Mouse (Mus musculus): ENCODE results near the gene Vmn1r179. TPM values are rescaled to one million over a fixed set of nuclear protein-coding genes. Genes with fewer than 3 reads are reported as not detected.
"Not testable (repeated sequence)": the region's sequence is repeated elsewhere in the genome, so short reads cannot be mapped to it uniquely, and the experiment has no call there.

Gene Vmn1r179
- not detected in 2 replicates for polyA plus RNA-seq (2014; fragmentation: Nextera tagmentation; extraction: Ambion mirVana)

- no peak for TF ChIP-seq CTCF (IDR thresholded peaks at IDR 0.05; ENCODE audit: low read depth)
- no peak for DNase-seq
- 43% methylated on average over 2 of the region's 2 CpGs for WGBS
- H3K4me3 ChIP-seq (ENCODE audit: low read depth, low read length): no peak within 1 kb of the TSS
- no peak for ATAC-seq (ENCODE audit: insufficient read depth)
- no peaks in the 10 kb centered on the region for H3K9me3 ChIP-seq (ENCODE audit: low read depth, low read length)
- no peak within 1 kb of the TSS for H3K9ac ChIP-seq
- H3K4me2 ChIP-seq: no peak within 1 kb of the TSS
- H3K27ac ChIP-seq (ENCODE audit: low read depth): no peak within 1 kb of the TSS
- no peaks in the 10 kb centered on the region for H3K36me3 ChIP-seq (ENCODE audit: insufficient read depth)
- no peaks in the 10 kb centered on the region for H3K27me3 ChIP-seq (ENCODE audit: insufficient read depth, low read length)
- no peaks in the 10 kb centered on the region for H3K4me1 ChIP-seq (ENCODE audit: insufficient read depth)
Observed at GRCm38 (mm10) chr7:23926678-23927077, at the start of gene Vmn1r179. TSS of gene Vmn1r179 (plus strand) at chr7:23926978.

GRCm38 (mm10) chr7:23891709-23892108 lies 35.1 kb upstream of the Vmn1r179 start, which contains the start of gene Vmn1r178:
TSS of gene Vmn1r178 (plus strand) at chr7:23892009.
- H3K4me1 ChIP-seq (ENCODE audit: insufficient read depth): no peaks in the 10 kb centered on the region
- no peak within 1 kb of the TSS for H3K9ac ChIP-seq
- H3K27me3 ChIP-seq (ENCODE audit: insufficient read depth, low read length): no peaks in the 10 kb centered on the region
- no peaks in the 10 kb centered on the region; the same call in 1 of the 2 replicates for H3K9me3 ChIP-seq (ENCODE audit: low read depth, low read length)
- WGBS: 83% methylated on average over 1 of the region's 1 CpGs
- no peak for ATAC-seq (ENCODE audit: insufficient read depth)
- TF ChIP-seq CTCF (IDR thresholded peaks at IDR 0.05; ENCODE audit: low read depth): no peak
- no peak within 1 kb of the TSS for H3K27ac ChIP-seq (ENCODE audit: low read depth)
- DNase-seq: no peak
- H3K4me2 ChIP-seq: no peak within 1 kb of the TSS
- H3K36me3 ChIP-seq (ENCODE audit: insufficient read depth): no peaks in the 10 kb centered on the region
- no peak within 1 kb of the TSS for H3K4me3 ChIP-seq (ENCODE audit: low read depth, low read length)

- Histone ChIP-seq H3K4me1 (ENCODE audit: insufficient read depth) (no peaks in the 10 kb centered on the region), H3K9ac (no peak within 1 kb of the TSS), H3K4me3 (ENCODE audit: low read depth, low read length) (no peak within 1 kb of the TSS), H3K36me3 (ENCODE audit: insufficient read depth) (no peaks in the 10 kb centered on the region), H3K9me3 (ENCODE audit: low read depth, low read length) (no peaks in the 10 kb centered on the region; the same call in 1 of the 2 replicates), H3K27me3 (ENCODE audit: insufficient read depth, low read length) (no peaks in the 10 kb centered on the region), H3K4me2 (no peak within 1 kb of the TSS), H3K27ac (ENCODE audit: low read depth) (no peak within 1 kb of the TSS)
- TF ChIP-seq CTCF (IDR thresholded peaks at IDR 0.05; ENCODE audit: low read depth): no peak
- no peak for ATAC-seq (ENCODE audit: insufficient read depth)
- DNase-seq: no peak
Observed at GRCm38 (mm10) chr7:23950332-23950731, 23.6 kb downstream of the Vmn1r179 start, which contains the start of gene Vmn1r180. TSS of gene Vmn1r180 (plus strand) at chr7:23950632.

GRCm38 (mm10) chr7:23968044-23968443 lies 41.3 kb downstream of the Vmn1r179 start:
- H3K4me2 ChIP-seq; H3K27ac ChIP-seq (ENCODE audit: low read depth); H3K4me3 ChIP-seq (ENCODE audit: low read depth, low read length); H3K36me3 ChIP-seq (ENCODE audit: insufficient read depth); H3K4me1 ChIP-seq (ENCODE audit: insufficient read depth); ATAC-seq (ENCODE audit: insufficient read depth); H3K27me3 ChIP-seq (ENCODE audit: insufficient read depth, low read length); H3K9me3 ChIP-seq (ENCODE audit: low read depth, low read length); H3K9ac ChIP-seq: not testable (repeated sequence)
- WGBS: 42% methylated on average over 3 of the region's 3 CpGs
- peak; percentile 35 for TF ChIP-seq CTCF (IDR thresholded peaks at IDR 0.05; ENCODE audit: low read depth)
- DNase-seq: peak; percentile 21

- WGBS: 75% methylated on average over 9 of the region's 9 CpGs
- H3K4me3 ChIP-seq (ENCODE audit: low read depth, low read length); DNase-seq; H3K36me3 ChIP-seq (ENCODE audit: insufficient read depth); H3K4me1 ChIP-seq (ENCODE audit: insufficient read depth); H3K9ac ChIP-seq; H3K27me3 ChIP-seq (ENCODE audit: insufficient read depth, low read length); ATAC-seq (ENCODE audit: insufficient read depth); H3K27ac ChIP-seq (ENCODE audit: low read depth); H3K4me2 ChIP-seq; H3K9me3 ChIP-seq (ENCODE audit: low read depth, low read length): not testable (repeated sequence)
Observed at GRCm38 (mm10) chr7:23974315-23974714, 47.5 kb downstream of the Vmn1r179 start, which contains the start of gene Vmn1r181. TSS of gene Vmn1r181 (plus strand) at chr7:23974615.

Other genes starting within 250 kb of the Vmn1r179 start
- gene Vmn1r173, start 226.3 kb upstream of the Vmn1r179 start, polyA plus RNA-seq (2014; fragmentation: Nextera tagmentation; extraction: Ambion mirVana): not detected in 2 replicates
- gene Vmn1r174, start 174.7 kb upstream of the Vmn1r179 start, polyA plus RNA-seq (2014; fragmentation: Nextera tagmentation; extraction: Ambion mirVana): not detected in 2 replicates
- gene Vmn1r175, start 116.3 kb upstream of the Vmn1r179 start, polyA plus RNA-seq (2014; fragmentation: Nextera tagmentation; extraction: Ambion mirVana): not detected in 2 replicates
- gene Vmn1r176, start 89.6 kb upstream of the Vmn1r179 start, polyA plus RNA-seq (2014; fragmentation: Nextera tagmentation; extraction: Ambion mirVana): not detected in 2 replicates
- gene Vmn1r177, start 60.5 kb upstream of the Vmn1r179 start, polyA plus RNA-seq (2014; fragmentation: Nextera tagmentation; extraction: Ambion mirVana): not detected in 2 replicates
- not detected in 2 replicates for gene Vmn1r178, start 35.0 kb upstream of the Vmn1r179 start, polyA plus RNA-seq (2014; fragmentation: Nextera tagmentation; extraction: Ambion mirVana)
- not detected in 2 replicates for gene Vmn1r180, start 23.7 kb downstream of the Vmn1r179 start, polyA plus RNA-seq (2014; fragmentation: Nextera tagmentation; extraction: Ambion mirVana)
- gene Vmn1r181, start 47.6 kb downstream of the Vmn1r179 start, polyA plus RNA-seq (2014; fragmentation: Nextera tagmentation; extraction: Ambion mirVana): not detected in 2 replicates
- not detected in 2 replicates for gene V1rd19, start 74.7 kb downstream of the Vmn1r179 start, polyA plus RNA-seq (2014; fragmentation: Nextera tagmentation; extraction: Ambion mirVana)
- not detected in 2 replicates for gene Vmn1r183, start 126.3 kb downstream of the Vmn1r179 start, polyA plus RNA-seq (2014; fragmentation: Nextera tagmentation; extraction: Ambion mirVana)
- gene Zfp180, start 154.9 kb downstream of the Vmn1r179 start, polyA plus RNA-seq (2014; fragmentation: Nextera tagmentation; extraction: Ambion mirVana): 22.8 and 27.2 TPM in 2 replicates
- 3.9 and 4.5 TPM in 2 replicates for gene Zfp112, start 185.3 kb downstream of the Vmn1r179 start, polyA plus RNA-seq (2014; fragmentation: Nextera tagmentation; extraction: Ambion mirVana)
- gene Zfp235, start 207.2 kb downstream of the Vmn1r179 start, polyA plus RNA-seq (2014; fragmentation: Nextera tagmentation; extraction: Ambion mirVana): 16.6 TPM in 2 replicates
- 6.7 and 8.2 TPM in 2 replicates for gene Zfp114, start 248.1 kb downstream of the Vmn1r179 start, polyA plus RNA-seq (2014; fragmentation: Nextera tagmentation; extraction: Ambion mirVana)

Data from lung, embryonic 14.5 days (tissue).